Mouse (Mus musculus) spleen, adult 2 months (tissue): ENCODE data around the gene Sort1. TPM values are rescaled to one million over a fixed set of nuclear protein-coding genes. Genes with fewer than 3 reads are reported as not detected.

Source experiments
- DNase-seq, 2 experiments: peaks; one replicate each; pipeline versions ENCODE4 v3.0.0 to v3.0.0-alpha.2; 2012 to 2021; ENCODE audit warnings: low spot score in 2 of 2, low read depth in 1 of 2
- H3K27ac ChIP-seq: fragments of 200-500 bp; 2 replicates; pipeline ENCODE4 v1.5.1; 2012; ENCODE audit warnings: low read length, inconsistent platforms; ENCODE audit not compliant: insufficient read depth
- H3K27me3 ChIP-seq: fragments of 200-500 bp; 2 replicates; pipeline ENCODE4 v1.6.1; 2012; ENCODE audit warnings: mild to moderate bottlenecking, moderate library complexity, low read length, inconsistent platforms; ENCODE audit not compliant: control insufficient read depth, insufficient read depth
- H3K36me3 ChIP-seq: fragments of 200-500 bp; 2 replicates; pipeline ENCODE4 v1.6.1; 2012; ENCODE audit warnings: mild to moderate bottlenecking, low read length, inconsistent platforms; ENCODE audit not compliant: control insufficient read depth, insufficient read depth
- H3K4me1 ChIP-seq: fragments of 200-500 bp; 2 replicates; pipeline ENCODE4 v1.6.1; 2011; ENCODE audit warnings: inconsistent platforms; ENCODE audit not compliant: control insufficient read depth, insufficient read depth, insufficient read length
- H3K4me3 ChIP-seq: fragments of 200-500 bp; 2 replicates; pipeline ENCODE4 v1.5.1; 2011; ENCODE audit warnings: mild to moderate bottlenecking, inconsistent platforms; ENCODE audit not compliant: insufficient read depth, insufficient read length; ENCODE audit errors: extremely low read depth
- CTCF ChIP-seq: fragments of 200-500 bp; IDR thresholded peaks from 2 replicates; pipeline ENCODE4 v1.5.1; 2011; ENCODE audit warnings: mild to moderate bottlenecking, inconsistent platforms; ENCODE audit not compliant: insufficient read depth, insufficient read length, insufficient replicate concordance; ENCODE audit errors: extremely low read depth
- POLR2A ChIP-seq: fragments of 200-500 bp; IDR thresholded peaks from 2 replicates; pipeline ENCODE4 v1.6.1; 2011; ENCODE audit warnings: low read depth, low read length, inconsistent platforms
- WGBS: fragments of 180-500 bp; shearing (Covaris S2); methylation state at CpG from one replicate; pipeline ENCODE4 v1.1.7; 2018; 5-methylcytosine and 5-hydroxymethylcytosine counted together
- polyA plus RNA-seq: library from polyadenylated mRNA; depleted of rRNA; stranded (reverse); fragments of >200 nt; gene quantifications from 2 replicates; pipeline ENCODE4 v1.2.3, GENCODE M21; 2012

Gene Sort1
- polyA plus RNA-seq, 1 experiment, result 11.4 TPM

- Histone ChIP-seq H3K27ac (no peak overlapping the region), H3K27me3 (no peaks in the 10 kb centered on the region), H3K36me3 (no peaks in the 10 kb centered on the region), H3K4me1 (no peaks in the 10 kb centered on the region), H3K4me3 (no peak overlapping the region)
- 90% methylated on average over 3 of the region's 3 CpGs for WGBS
- no peak for DNase-seq
- TF ChIP-seq POLR2A (no peak), CTCF (no peak)
These were observed 71.4 kb downstream of the Sort1 start for GRCm38 (mm10) chr3:108355245-108355644.

- Histone ChIP-seq H3K27ac (no peak overlapping the region), H3K36me3 (no peaks in the 10 kb centered on the region), H3K27me3 (no peaks in the 10 kb centered on the region), H3K4me1 (no peaks in the 10 kb centered on the region), H3K4me3 (no peak overlapping the region)
- no peak for DNase-seq
- WGBS, result 87% methylated on average over 10 of the region's 10 CpGs
- no peak for TF ChIP-seq CTCF
- TF ChIP-seq POLR2A, result no peak
These were observed 73.2 kb downstream of the Sort1 start for GRCm38 (mm10) chr3:108357051-108357450.

DNA sequence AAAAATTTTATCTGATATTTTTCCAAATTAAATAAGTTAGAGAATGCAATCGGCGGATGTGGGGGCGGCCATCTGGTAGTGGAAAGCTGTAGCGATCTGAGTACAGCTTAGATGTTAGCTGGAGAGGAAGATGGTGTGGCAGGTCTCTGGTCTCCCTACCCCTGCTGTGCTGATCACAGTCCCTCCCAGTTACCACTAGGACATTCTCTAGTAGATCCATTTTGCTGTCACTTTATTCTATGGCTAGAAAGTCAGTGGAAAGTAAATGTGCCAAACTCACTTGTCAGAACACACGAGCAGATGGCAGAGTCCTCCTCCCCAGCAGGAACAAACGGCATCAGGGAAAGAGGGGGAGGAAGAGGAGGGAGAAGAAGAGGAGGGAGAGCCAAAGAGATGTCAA, 74.6 kb downstream of the Sort1 start:
- Histone ChIP-seq H3K27me3 (no peaks in the 10 kb centered on the region), H3K4me1 (no peaks in the 10 kb centered on the region), H3K27ac (no peak overlapping the region), H3K36me3 (no peaks in the 10 kb centered on the region), H3K4me3 (no peak overlapping the region)
- TF ChIP-seq CTCF, result no peak
- TF ChIP-seq POLR2A, result no peak
- 90% methylated on average over 6 of the region's 6 CpGs for WGBS
- no peak for DNase-seq

DNA sequence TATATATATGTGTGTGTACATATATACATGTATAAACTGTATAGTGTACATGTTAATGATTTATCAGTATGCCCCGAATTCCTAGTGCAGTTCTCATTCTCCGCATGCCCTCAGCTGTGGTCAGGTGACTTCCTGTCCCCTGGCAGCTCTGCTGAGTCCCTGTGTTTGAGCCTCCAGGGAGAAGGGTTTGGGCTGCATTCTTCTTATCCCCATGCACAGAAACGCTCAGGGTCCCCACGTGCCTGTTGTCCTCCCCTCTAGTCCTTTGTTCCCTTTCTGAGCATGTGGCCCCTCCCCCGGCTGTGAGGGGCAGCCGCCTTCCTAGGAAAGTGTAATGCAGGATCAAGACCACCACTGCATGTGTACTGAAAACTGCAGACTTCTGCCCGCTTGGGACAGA, 77.0 kb downstream of the Sort1 start:
- H3K27me3 ChIP-seq, result no peaks in the 10 kb centered on the region
- TF ChIP-seq CTCF (no peak), POLR2A (no peak)
- no peak for DNase-seq
- WGBS, result 24% methylated on average over 7 of the region's 7 CpGs
- H3K27ac ChIP-seq, result no peak overlapping the region
- H3K4me1 ChIP-seq, result no peaks in the 10 kb centered on the region; the same call in 1 of the 2 replicates
- no peak overlapping the region for H3K4me3 ChIP-seq
- no peaks in the 10 kb centered on the region for H3K36me3 ChIP-seq

- Histone ChIP-seq H3K36me3 (no peaks in the 10 kb centered on the region), H3K4me3 (no peak overlapping the region), H3K27me3 (no peaks in the 10 kb centered on the region), H3K4me1 (no peaks in the 10 kb centered on the region; the same call in 1 of the 2 replicates), H3K27ac (no peak overlapping the region)
- TF ChIP-seq POLR2A, result no peak
- TF ChIP-seq CTCF, result no peak
- WGBS, result 67% methylated on average over 3 of the region's 3 CpGs
- no peak for DNase-seq
These were observed 79.7 kb downstream of the Sort1 start for GRCm38 (mm10) chr3:108363626-108364025.

- DNase-seq, result no peak
- no peaks in the 10 kb centered on the region; the same call in 1 of the 2 replicates for H3K4me1 ChIP-seq
- H3K27me3 ChIP-seq, result no peaks in the 10 kb centered on the region
- no peak within 1 kb of the TSS for H3K27ac ChIP-seq
- no peak within 1 kb of the TSS for H3K4me3 ChIP-seq
- WGBS, result 75% methylated on average over 9 of the region's 9 CpGs
- no peak for TF ChIP-seq POLR2A
- TF ChIP-seq CTCF, result no peak
- no peaks in the 10 kb centered on the region for H3K36me3 ChIP-seq
These were observed 80.6 kb downstream of the Sort1 start, which contains the start of gene Mybphl for GRCm38 (mm10) chr3:108364270-108364995. TSS of gene Mybphl (plus strand) at chr3:108364911.

DNA sequence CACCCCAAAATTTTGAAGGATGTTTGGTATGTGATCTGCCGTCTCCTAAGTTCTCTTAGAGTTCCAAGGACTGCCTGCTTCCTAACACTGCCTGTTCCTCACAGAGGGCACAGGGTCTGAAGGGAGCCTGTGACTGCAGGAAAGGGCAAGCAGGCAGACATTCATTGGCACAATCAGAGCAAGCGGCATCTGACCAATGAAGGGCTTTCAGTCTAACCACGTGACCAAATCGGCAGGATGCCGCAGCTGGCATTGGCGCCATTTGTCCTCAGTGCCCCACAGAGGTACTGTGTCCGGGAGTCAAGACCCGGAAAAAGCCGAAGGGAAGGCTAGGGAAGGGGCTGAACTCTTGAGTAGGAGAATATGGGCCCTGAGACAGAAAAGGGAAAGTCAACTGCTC, 83.3 kb downstream of the Sort1 start:
- H3K4me3 ChIP-seq, result no peak overlapping the region
- no peaks in the 10 kb centered on the region for H3K36me3 ChIP-seq
- no peaks in the 10 kb centered on the region for H3K27me3 ChIP-seq
- H3K4me1 ChIP-seq, result no peaks in the 10 kb centered on the region; the same call in 1 of the 2 replicates
- H3K27ac ChIP-seq, result no peak overlapping the region
- DNase-seq, result no peak
- WGBS, result 83% methylated on average over 9 of the region's 9 CpGs
- no peak for TF ChIP-seq POLR2A
- TF ChIP-seq CTCF, result no peak
